Mouse (Mus musculus): ENCODE measurements around the gene Clasp1. TPM values are rescaled to one million over a fixed set of nuclear protein-coding genes. Genes with fewer than 3 reads are reported as not detected.

The Clasp1 gene
- polyA plus RNA-seq, 1 experiment from 2014 or later = 103 TPM

DNA sequence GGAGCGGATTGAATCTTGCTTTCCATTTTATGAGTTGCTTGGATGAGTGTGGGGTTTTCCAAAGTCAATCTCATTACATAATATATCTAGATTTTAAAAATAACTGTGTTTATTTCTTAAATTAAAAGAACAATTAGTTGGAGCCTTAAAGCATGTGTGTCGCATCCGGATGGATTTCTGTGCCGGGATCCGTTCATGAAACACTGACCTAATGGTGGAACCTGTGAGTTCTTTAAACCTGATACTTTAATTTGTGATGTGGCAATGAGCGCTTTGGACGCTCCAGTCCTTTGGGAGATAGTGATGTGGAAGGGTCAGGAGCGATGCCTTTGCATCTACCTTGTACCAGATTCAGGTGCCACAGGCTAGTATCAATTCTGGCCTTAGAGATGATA, 1.4 kb downstream of the Clasp1 start:
- H3K9ac ChIP-seq = peak overlapping the region; percentile 97
- H3K27ac ChIP-seq (replicated peaks) = peak overlapping the region; percentile 97
- WGBS = 16% methylated on average over 8 of the region's 8 CpGs
- no peak for ATAC-seq (ENCODE audit: low read depth)
- H3K4me1 ChIP-seq (replicated peaks) = peaks cover 42% of the 10 kb centered on the region
- H3K4me2 ChIP-seq = peak overlapping the region; percentile 60
- H3K9me3 ChIP-seq = no peaks in the 10 kb centered on the region
- peaks cover 15% of the 10 kb centered on the region for H3K36me3 ChIP-seq
- no peaks in the 10 kb centered on the region for H3K27me3 ChIP-seq
- peak overlapping the region; percentile 98 for H3K4me3 ChIP-seq

DNA sequence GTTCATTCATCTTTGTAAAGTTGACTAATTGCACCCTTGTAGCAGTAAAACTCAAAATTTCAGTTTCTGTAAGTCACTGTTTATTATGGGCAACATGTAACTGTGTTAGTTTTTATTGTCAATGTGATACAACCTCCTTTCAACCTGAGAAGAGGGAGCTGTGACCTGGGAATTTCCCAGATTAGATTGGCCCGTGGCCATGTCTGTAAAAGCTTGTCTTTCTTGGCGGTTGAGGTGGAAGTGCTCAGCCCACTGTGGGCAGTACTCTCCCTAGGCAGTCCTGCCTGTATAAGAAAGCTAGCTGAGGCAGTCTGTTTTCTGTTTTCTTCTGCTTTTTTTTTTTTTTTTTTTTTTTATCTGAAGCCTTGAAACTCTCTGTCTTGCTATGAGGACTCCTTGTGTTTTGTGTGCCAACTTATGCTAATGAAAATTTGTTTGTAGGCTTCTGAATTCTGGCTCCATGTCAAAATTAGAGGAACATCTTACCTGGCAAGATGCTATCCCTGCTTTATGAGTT, 2.1 kb downstream of the Clasp1 start:
- Histone ChIP-seq H3K9ac (peak overlapping the region; percentile 97; the same call in 1 of the 2 replicates), H3K27me3 (no peaks in the 10 kb centered on the region), H3K4me1 (replicated peaks) (peaks cover 42% of the 10 kb centered on the region), H3K4me3 (peak overlapping the region; percentile 98), H3K9me3 (no peaks in the 10 kb centered on the region), H3K27ac (replicated peaks) (no peak overlapping the region), H3K4me2 (peak overlapping the region; percentile 60), H3K36me3 (peaks cover 20% of the 10 kb centered on the region)
- ATAC-seq (ENCODE audit: low read depth) = no peak
- WGBS = 71% methylated on average over 2 of the region's 2 CpGs

DNA sequence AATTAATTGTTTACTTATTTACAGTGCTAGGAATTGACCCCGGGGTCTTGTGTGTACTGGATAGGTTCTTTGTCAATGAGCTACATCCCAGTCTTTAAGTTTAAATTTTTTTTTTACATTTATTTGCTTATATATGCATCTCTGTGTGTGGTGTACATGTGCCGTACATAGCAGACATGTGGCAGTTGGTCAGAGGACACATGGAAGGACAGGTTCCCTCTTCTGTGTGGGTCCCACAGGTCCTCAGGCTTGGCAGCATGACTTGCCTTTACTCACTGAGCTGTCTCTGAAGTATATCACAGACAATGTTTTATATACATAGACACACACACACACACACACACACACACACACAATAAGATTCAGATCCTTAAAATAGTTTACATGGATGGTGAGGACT, 3.4 kb downstream of the Clasp1 start:
- Histone ChIP-seq H3K9me3 (no peaks in the 10 kb centered on the region), H3K9ac (no peak overlapping the region), H3K4me1 (replicated peaks) (peaks cover 41% of the 10 kb centered on the region), H3K27ac (replicated peaks) (no peak overlapping the region), H3K36me3 (peaks cover 29% of the 10 kb centered on the region), H3K27me3 (no peaks in the 10 kb centered on the region), H3K4me2 (peak overlapping the region; percentile 10; the same call in 1 of the 2 replicates), H3K4me3 (no peak overlapping the region)
- ATAC-seq (ENCODE audit: low read depth) = no peak
- 91% methylated on average over 2 of the region's 2 CpGs for WGBS

DNA sequence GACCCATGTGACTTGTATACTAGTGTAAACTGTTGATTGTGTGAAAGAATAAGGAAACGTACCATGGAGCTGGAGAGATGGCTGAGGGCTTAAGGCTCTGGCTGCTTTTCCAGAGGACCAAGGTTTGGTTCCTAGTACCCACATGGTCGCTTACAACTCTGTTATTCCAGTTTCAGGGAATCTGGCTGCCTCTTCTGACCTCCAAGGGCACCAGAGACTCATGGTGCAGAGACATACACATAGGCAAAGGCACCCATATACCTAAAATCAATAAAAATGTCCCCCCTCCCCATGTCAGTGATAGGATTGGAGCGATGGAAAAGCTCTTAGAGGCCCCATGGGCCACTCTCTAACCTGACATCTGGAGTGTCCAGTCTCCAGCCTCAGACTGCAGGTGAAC, 5.1 kb downstream of the Clasp1 start:
- Histone ChIP-seq H3K4me2 (no peak overlapping the region), H3K9me3 (no peaks in the 10 kb centered on the region), H3K4me1 (replicated peaks) (peaks cover 47% of the 10 kb centered on the region), H3K27me3 (no peaks in the 10 kb centered on the region), H3K4me3 (no peak overlapping the region), H3K9ac (no peak overlapping the region), H3K36me3 (peaks cover 35% of the 10 kb centered on the region), H3K27ac (replicated peaks) (no peak overlapping the region)
- 94% methylated on average over 3 of the region's 3 CpGs for WGBS
- ATAC-seq (ENCODE audit: low read depth) = no peak

DNA sequence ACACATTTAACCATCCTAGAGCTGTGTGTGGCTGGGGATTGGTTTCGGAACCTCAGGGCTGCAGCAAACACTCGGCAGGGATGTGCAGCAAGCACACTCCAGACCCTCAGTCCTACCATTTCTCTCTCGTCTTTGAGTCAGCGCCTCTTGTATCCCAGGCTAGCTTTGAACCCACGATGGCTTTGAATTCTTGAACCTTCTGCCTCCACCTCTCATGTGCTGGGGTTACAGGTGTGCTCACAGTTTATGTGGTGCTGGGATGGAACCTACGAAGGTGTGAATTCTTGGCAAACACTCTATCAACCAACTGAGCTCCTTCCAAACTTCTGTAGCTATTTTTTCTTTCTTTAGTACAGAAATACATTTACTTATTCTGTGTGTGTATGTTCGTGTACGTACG, 9.0 kb downstream of the Clasp1 start:
- no peak for ATAC-seq (ENCODE audit: low read depth)
- no peak overlapping the region for H3K4me3 ChIP-seq
- 96% methylated on average over 9 of the region's 9 CpGs for WGBS
- no peak overlapping the region for H3K4me2 ChIP-seq
- H3K9ac ChIP-seq = no peak overlapping the region
- H3K27me3 ChIP-seq = no peaks in the 10 kb centered on the region
- H3K36me3 ChIP-seq = peaks cover 35% of the 10 kb centered on the region
- H3K9me3 ChIP-seq = no peaks in the 10 kb centered on the region
- H3K27ac ChIP-seq (replicated peaks) = no peak overlapping the region
- H3K4me1 ChIP-seq (replicated peaks) = peaks cover 38% of the 10 kb centered on the region

DNA sequence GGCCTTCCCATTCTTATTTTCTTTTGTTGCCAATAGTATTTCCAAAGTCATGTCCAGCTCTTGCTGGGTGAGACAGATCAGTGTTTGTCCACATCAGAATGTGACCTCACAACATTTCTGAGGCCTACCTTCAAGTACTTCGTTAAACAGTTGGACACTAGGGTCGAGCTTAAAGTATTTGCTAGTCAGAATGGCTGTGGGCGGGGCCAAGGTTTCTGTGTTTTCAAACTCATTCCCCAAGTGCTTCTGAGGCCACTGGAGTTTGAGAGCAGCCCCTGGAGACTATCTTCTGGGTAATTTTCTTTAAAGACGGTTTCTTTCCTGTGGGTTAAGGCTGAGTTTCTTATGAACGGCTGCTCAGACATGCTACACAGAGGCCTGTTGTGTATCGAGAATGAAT, 9.7 kb downstream of the Clasp1 start:
- H3K27me3 ChIP-seq = no peaks in the 10 kb centered on the region
- H3K4me3 ChIP-seq = no peak overlapping the region
- H3K9ac ChIP-seq = no peak overlapping the region
- WGBS = 65% methylated on average over 6 of the region's 6 CpGs
- no peak overlapping the region; the same call in 1 of the 2 replicates for H3K27ac ChIP-seq (replicated peaks)
- H3K4me1 ChIP-seq (replicated peaks) = peaks cover 36% of the 10 kb centered on the region
- ATAC-seq (ENCODE audit: low read depth) = no peak
- peaks cover 34% of the 10 kb centered on the region for H3K36me3 ChIP-seq
- no peaks in the 10 kb centered on the region for H3K9me3 ChIP-seq
- H3K4me2 ChIP-seq = no peak overlapping the region

DNA sequence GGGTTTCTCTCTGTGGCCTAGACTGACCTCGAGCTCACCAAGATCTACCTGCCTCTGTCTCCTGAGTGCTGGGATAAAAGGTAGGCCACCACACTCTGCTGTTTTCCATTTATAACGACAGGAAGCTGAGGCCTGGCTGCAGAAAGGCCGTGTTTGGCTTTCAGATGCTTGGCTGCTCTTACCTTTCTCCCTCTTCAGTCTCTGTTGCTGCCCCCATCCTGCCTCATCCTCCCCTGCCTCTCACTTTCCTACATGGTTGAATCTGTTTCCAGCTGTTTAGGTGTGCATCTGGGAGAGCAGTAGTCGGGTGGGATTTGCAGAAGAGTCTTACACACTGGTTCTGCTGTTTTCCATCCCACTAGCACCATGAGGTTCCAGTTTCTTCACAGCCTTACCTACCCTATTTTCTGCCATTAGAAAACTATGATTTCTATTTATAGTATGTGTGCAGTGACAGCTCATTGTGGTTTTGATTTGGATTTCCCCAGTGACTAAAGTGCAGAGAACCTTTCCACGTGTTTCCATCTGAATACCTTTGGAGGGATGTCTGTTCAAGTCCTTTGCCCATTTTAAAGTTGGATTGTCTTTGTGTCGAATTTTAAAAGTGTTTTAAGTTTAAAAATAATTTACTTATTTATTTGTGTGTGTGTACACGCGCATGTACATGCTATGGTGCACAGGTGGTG, 10.9 kb downstream of the Clasp1 start:
- WGBS = 87% methylated on average over 8 of the region's 8 CpGs
- Histone ChIP-seq H3K36me3 (peaks cover 24% of the 10 kb centered on the region; the same call in 1 of the 2 replicates), H3K27ac (replicated peaks) (no peak overlapping the region), H3K9me3 (no peaks in the 10 kb centered on the region), H3K4me3 (no peak overlapping the region), H3K27me3 (no peaks in the 10 kb centered on the region), H3K9ac (no peak overlapping the region), H3K4me1 (replicated peaks) (peaks cover 24% of the 10 kb centered on the region), H3K4me2 (no peak overlapping the region)
- no peak for ATAC-seq (ENCODE audit: low read depth)

DNA sequence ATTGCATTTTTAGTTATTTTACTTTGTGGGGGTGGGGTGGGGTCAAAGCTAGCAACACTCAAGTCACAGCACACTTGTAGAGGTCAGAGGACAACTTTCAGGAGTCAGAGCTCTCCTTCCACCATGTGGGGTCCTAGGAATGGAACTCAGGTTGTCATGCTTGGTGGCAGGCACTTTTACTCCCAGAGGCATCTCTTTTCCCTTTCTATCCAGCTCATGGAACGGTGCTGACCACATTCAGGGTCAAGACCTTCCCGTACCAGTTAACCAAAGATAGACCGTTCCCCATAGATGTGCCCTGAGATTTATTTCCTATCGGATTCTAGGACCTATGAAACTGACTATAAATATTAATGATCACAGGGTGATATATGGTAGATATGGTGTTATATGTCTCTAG, 13.1 kb downstream of the Clasp1 start:
- no peak overlapping the region for H3K9ac ChIP-seq
- WGBS = 81% methylated on average over 4 of the region's 4 CpGs
- H3K27me3 ChIP-seq = no peaks in the 10 kb centered on the region
- no peak overlapping the region for H3K27ac ChIP-seq (replicated peaks)
- no peak overlapping the region for H3K4me2 ChIP-seq
- ATAC-seq (ENCODE audit: low read depth) = no peak
- H3K4me3 ChIP-seq = no peak overlapping the region
- H3K36me3 ChIP-seq = 0 out of 2 replicates have a peak, but pooled peaks cover 10% of the 10 kb centered on the region
- H3K4me1 ChIP-seq (replicated peaks) = peaks cover 24% of the 10 kb centered on the region
- no peaks in the 10 kb centered on the region for H3K9me3 ChIP-seq

DNA sequence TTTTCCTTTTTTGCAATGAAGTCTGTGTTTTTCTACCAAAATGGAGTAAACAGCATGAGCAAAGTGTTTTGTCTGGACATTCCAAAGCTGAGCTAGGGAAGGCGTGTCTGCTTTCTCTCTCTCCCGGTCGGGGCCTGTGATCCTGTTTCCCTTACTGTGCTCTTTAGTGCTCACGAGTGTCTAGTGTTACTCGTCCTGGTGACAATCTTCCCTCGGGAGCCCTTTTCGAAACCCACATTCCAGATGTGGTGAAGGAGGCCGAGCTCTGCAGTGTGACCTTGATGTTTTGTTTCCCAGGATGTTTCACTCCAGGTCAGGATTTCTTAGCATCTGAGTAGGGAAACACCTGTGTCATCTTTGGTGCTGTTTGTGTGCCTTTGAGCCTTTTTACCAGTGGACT, 13.7 kb downstream of the Clasp1 start:
- H3K36me3 ChIP-seq = 0 out of 2 replicates have a peak, but pooled peaks cover 10% of the 10 kb centered on the region
- WGBS = 70% methylated on average over 8 of the region's 8 CpGs
- peaks cover 26% of the 10 kb centered on the region for H3K4me1 ChIP-seq (replicated peaks)
- H3K9ac ChIP-seq = no peak overlapping the region
- no peak overlapping the region for H3K27ac ChIP-seq (replicated peaks)
- no peak overlapping the region for H3K4me3 ChIP-seq
- no peaks in the 10 kb centered on the region for H3K27me3 ChIP-seq
- no peaks in the 10 kb centered on the region for H3K9me3 ChIP-seq
- no peak overlapping the region for H3K4me2 ChIP-seq
- ATAC-seq (ENCODE audit: low read depth) = no peak

DNA sequence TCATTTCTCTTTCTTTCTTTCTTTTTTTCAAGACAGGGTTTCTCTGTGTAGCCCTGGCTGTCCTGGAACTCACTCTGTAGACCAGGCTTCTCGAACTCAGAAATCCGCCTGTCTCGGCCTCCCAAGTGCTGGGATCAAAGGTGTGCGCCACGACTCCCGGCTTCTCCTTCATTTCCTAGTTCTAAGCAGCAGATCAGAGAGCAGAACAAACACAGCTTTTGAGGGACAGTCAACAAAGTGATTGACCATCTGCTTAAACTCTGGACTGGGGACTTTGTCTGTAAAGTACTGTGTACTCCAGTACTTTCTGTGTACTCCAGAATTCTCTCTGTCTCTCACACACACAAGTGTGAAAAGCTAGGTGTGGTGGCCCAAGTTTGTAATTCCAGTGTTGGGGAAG, 14.1 kb downstream of the Clasp1 start:
- Histone ChIP-seq H3K4me3 (no peak overlapping the region), H3K9ac (no peak overlapping the region), H3K27ac (replicated peaks) (no peak overlapping the region), H3K36me3 (0 out of 2 replicates have a peak, but pooled peaks cover 9% of the 10 kb centered on the region), H3K9me3 (no peaks in the 10 kb centered on the region), H3K4me1 (replicated peaks) (peaks cover 27% of the 10 kb centered on the region), H3K4me2 (no peak overlapping the region), H3K27me3 (no peaks in the 10 kb centered on the region)
- WGBS = 92% methylated on average over 6 of the region's 6 CpGs
- no peak for ATAC-seq (ENCODE audit: low read depth)

DNA sequence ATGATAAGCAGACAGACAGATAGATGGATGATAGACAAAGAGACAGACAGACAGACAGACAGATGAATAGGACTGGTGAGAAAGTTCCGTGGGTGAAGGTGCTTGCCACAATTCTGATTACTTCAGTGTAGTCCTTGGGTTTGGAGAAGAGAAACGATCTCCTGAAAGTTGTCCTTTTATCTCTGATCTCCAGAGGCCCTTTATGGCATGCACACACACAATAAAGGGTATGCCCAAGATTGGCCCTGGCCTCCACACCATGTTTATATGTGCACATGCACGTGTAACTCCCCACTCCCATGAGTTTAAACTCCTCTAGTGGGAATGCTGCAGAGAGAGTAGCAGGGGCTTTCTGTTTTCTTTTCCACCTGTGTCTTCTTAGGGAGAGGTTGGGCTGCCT, 14.6 kb downstream of the Clasp1 start:
- no peak overlapping the region for H3K4me3 ChIP-seq
- H3K9me3 ChIP-seq = no peaks in the 10 kb centered on the region
- 0 out of 2 replicates have a peak, but pooled peaks cover 4% of the 10 kb centered on the region for H3K36me3 ChIP-seq
- H3K4me1 ChIP-seq (replicated peaks) = peaks cover 22% of the 10 kb centered on the region
- ATAC-seq (ENCODE audit: low read depth) = no peak
- 69% methylated on average over 3 of the region's 3 CpGs for WGBS
- no peak overlapping the region for H3K4me2 ChIP-seq
- H3K27ac ChIP-seq (replicated peaks) = no peak overlapping the region
- H3K9ac ChIP-seq = no peak overlapping the region
- no peaks in the 10 kb centered on the region for H3K27me3 ChIP-seq

DNA sequence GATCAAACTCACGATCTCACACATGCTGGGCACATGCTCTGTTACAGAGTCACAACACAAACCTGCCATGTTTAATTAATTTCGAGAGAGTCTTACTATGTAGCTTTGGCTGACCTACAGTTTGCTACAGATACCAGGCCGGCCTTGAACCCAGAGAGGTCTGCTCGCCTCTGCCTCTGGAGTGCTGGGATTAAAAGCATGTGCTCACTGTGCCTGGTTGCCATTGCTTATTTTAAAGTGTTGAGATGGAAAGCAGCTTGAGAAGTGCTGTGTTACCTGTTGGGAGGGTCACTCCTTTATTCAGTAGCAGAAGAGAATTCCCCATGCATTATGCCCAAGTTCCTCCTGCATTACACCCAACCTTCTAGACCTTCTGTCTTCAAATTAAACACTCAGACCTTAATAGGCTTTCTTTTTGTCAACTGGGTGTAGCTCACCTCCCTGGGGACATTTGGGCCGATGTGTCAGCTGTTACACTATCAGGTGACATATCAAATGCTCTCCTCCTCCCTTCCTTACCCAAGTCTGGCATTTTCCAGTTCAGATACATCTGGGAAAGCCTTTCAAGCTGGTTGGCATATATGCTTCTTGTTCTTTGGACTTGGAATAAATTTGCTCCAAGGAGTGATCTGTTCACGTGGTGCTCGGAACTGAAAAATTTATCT, 18.9 kb downstream of the Clasp1 start:
- Histone ChIP-seq H3K36me3 (0 out of 2 replicates have a peak, but pooled peaks cover 4% of the 10 kb centered on the region), H3K9me3 (no peaks in the 10 kb centered on the region), H3K9ac (no peak overlapping the region), H3K4me1 (replicated peaks) (0 out of 2 replicates have a peak, but pooled peaks cover 4% of the 10 kb centered on the region), H3K4me3 (no peak overlapping the region), H3K27ac (replicated peaks) (no peak overlapping the region), H3K27me3 (no peaks in the 10 kb centered on the region), H3K4me2 (no peak overlapping the region)
- no peak for ATAC-seq (ENCODE audit: low read depth)
- WGBS = 88% methylated on average over 7 of the region's 7 CpGs
